Mouse (Mus musculus) 3134 (cell line): ENCODE measurements at regions not wholly inside any gene's neighbourhood (a gene's known extent, or its start where the extent isn't known, plus 50 kb on each side); places are given as distances from the start of the nearest gene placed in this dataset.

ENCODE experiments used
- DNase-seq: peaks from one replicate; pipeline ENCODE4 v3.0.0-alpha.2; 2011; ENCODE audit warnings: low spot score; ENCODE audit not compliant: insufficient read length; ENCODE audit errors: extremely low read depth

DNA sequence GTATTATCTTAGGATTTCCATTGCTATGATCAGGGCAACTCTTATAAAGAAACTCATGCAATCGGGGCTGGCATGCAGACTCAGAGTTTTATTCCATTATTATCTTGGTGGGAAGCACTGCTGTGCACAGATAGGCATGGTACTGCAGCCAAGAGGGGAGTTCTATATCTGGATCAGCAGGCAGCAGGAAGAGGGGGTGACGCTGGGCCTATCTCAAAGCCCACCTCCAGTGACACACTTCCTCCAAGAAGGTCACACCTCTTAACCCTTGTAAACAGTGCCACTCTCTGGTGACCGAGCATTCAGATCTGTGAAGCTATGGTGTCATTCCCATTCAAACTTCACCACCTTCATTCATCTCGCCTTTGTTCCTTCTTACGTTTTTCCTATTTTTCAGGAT, 381.8 kb upstream of the Prickle1 start:
- no peak for DNase-seq

DNA sequence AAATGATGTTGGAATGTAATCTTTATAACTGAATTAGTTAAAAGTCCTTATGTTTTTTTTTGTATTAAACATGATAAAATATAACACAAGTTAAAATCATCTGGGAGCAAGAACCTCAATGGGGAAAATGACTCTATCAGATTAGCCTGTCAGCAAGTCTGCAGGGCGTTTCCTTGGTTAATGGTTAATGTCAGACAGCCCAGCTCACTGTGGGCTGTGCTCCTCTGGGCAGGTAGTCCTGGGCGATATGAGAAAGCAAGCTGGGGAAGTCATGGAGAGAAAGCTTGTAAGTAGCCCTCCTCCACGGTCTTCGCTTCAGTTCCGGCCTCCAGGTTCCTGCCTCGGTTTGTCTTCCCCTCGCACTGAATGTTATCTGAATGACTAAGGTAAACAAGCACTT, 379.0 kb upstream of the Prickle1 start:
- DNase-seq: no peak

DNA sequence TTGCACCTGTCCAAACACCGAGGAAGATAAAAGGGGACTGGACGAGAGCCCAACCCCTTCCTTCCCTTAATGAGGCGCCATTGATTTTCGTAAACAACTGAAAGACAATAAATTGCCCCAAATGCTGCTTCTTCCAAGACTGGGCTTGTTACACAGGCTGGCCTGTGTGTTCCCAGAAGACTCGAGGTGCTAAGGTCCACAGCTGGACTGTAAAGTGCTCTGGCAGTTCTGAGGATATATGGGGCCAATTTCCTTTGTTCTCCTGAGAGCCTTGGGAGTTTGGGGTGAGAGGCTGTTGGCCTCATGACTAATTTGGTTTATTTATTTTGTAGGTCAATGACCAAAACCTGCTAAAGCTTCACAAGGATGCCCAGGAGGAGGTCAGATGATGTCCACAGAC, 377.3 kb upstream of the Prickle1 start:
- no peak for DNase-seq

DNA sequence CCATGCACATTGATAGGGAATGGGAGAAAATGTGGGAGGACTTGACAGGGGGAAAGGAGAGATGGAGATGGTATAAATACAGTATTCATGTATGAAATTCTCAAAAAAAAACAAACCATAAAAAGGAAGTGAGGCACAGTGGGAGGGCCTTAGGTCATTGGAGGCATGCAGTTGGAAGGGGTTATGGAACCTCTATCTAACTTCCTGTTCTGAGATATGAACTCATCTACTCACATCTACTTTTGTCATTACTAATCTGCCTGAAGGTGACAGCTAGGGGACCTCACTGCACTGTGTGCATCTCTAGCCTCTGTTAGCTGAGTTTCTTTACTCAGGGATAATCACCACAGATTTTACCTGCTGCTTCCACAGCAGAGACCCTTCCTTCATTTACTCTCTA, 366.3 kb upstream of the Prickle1 start:
- no peak for DNase-seq

DNA sequence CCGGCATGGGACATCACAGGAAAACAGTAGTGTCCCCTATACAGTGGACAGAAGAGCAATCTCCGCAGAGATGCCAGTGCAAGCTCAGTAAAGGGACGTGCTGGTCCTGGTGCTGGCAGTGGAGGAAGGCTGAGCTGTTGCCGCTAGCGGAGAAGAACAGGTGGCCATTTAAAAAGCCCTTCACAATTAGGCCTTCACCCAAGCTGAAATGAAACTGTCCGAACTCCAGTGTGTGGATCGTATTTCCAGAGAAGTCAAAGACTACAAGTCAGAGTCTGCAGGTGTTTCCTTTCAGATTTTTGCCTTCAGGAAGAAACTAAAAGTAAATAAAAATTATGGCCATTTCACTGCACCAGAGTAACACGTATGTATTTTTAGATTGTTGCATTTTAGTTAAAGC, 364.2 kb upstream of the Prickle1 start:
- no peak for DNase-seq

DNA sequence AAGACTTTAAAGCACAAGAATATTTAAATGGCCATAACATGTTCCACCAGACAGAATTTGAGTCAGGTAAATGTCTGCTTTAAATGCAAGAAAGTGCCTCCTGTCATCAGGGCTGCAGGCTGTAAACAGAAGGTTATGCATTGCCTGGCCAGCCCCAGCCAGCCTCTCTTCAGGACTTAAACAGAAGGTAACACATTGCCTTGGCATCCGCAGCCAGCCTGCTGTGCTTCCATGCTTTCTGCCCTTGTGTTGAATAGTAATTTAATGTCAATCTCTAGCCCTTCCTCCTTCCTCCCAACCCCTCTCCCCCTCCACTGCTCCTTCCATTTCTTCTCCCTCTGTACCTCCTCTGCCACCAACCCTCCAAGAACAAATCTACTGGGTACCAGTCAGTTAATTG, 362.4 kb upstream of the Prickle1 start:
- no peak for DNase-seq

DNA sequence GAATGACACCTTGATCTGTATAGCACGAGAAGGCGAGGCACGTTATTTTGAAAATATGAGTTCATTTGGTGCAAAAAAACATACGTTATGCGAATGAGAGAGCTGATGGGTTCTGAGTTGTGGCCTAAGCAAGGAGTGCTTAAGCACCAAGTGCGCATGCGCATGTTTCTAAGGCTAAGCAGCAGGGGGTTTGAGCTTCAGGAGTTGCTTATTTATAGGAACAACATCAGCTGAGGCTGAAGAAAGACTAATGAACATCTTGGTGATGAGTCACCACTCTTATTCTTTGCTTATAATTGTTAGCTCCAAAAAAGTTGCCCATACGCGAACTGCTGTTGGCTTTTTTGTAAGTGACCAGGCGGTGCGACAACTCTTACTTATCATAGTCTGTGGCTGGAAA, 361.1 kb upstream of the Prickle1 start:
- no peak for DNase-seq

DNA sequence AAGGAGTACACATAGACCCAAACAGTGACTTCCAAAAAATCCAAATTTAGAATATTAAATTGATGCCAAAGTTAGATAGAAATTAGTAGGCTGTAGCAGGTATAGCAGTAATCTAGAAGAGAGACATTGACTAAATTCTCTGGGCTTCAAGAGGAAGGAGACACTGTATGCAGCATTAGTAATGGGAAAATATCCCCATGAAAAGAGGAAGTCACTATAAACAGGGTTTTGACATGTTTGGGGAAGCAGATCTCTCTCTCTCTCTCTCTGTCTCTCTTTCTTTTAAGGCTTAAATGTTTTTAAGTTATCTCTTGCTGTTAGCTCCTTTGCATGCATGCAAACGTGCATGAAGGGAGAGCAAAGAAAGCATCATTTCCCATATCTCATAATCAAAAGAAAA, 357.9 kb upstream of the Prickle1 start:
- DNase-seq: no peak

DNA sequence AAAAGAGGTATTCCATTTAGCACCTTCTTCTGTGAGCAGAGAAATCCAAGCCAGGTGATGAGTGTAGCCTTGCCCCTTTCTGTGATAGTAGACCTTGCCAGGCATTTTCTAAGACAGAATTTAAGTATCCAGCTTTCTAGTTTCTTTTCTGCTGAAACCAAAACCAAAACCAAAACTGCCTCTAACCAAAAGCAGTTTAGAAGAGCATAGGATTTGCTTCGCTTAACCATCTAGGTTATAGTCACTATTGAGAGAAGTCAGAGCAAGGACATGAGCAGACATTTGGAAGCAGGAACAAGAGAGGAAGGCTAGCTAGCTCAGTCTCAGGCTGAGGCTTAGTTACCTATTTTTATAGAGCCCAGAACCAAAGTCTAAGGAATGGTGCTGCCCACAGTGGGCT, 354.8 kb upstream of the Prickle1 start:
- no peak for DNase-seq

DNA sequence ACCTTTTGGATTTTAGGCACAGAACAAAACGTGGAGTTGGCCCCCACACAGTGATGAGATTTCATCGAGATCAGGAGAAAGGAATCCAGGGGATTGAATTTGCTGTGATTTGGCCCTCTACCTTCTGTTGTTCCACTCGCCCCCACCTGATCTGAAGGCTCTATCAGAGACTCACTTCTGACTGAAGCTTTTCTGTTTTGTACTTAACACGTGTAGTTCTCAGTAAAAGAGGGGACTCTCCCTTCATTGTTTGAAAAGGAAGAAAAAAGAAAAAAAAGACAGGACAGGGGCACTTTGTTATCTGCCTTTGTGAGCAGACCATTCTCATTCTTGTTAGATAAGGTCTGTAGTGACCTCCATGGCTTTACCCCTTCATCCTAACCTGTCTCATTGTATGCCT, 353.2 kb upstream of the Prickle1 start:
- no peak for DNase-seq

DNA sequence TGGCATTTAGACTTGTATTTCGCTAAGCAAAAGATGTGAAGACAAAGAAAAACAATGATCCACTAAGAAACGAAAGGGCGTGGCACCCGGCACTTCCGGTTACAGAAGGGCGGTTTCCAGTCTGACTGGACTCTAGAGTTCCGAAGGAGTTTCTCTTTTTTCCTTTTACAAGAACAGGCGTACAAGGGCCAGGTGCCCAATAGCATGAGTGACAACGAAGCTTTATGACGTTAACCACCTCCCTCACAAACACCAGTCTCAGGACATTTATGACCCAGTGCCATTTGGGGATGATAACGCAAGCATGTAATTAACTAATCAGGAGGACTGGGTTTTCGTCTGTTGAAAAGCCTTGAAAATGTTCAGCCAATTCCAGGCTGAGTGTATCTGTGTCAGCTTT, 347.9 kb upstream of the Prickle1 start:
- DNase-seq: no peak

DNA sequence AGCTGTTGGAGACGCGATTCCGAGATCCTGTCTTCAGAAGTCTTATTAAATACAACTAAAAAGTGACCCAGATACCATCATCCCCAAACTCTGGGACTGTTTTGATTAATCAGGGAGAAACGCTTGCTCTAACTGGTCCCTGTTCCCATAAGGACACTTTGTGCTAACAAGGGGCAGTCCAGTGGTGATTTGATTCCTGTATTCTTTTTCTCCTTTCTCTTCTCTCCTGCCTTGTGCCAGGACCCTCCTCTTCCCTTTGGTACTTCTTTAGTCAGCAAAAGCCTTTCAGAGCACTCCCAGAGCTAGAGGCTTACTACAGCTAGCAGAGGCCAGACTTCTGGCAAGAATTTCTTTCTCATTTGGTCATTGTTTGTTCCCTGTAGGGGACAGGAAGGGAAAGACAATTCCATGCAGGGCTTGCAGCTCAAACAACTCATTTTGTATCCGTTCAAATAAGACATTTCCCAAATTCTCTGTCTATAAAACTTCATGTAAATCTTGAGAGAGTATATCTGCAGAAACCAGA, 337.3 kb upstream of the Prickle1 start:
- no peak for DNase-seq

DNA sequence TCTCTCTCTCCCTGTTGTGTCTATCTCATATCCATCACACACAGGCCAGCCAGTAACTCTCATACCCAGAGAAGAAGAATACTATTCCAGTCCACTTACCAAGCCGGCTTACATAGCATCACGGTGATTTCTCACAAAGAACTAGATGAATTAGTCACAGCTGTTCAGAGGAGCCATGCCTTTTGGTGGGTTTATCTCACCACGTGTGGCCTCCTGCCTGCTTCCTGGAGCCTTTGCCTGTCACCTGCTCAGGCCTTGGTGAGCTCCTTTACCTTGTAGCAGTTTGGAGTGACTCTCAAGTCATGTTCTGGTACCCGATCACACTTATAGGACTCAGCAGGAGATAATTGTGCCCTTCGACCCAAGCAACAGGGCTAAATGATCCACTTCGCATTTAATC, 331.2 kb upstream of the Prickle1 start:
- DNase-seq: no peak

DNA sequence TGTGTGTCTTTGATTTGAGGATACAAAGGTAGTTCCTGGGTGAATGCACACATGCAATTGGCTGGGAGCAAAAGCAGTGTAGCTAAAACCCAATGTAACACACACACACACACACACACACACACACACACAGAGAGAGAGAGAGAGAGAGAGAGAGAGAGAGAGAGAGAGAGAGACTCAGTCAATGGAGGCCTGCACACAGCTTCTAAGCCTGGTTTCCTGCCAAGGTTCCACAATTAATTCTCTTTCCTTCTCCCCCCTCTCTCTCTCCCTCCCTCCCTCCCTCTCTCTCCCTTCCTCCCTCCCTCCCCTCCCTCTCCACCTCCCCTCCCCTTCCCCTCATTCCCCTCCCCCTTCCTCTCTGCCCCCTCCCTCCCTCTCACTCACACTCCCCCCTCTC, 330.6 kb upstream of the Prickle1 start:
- DNase-seq: no peak

DNA sequence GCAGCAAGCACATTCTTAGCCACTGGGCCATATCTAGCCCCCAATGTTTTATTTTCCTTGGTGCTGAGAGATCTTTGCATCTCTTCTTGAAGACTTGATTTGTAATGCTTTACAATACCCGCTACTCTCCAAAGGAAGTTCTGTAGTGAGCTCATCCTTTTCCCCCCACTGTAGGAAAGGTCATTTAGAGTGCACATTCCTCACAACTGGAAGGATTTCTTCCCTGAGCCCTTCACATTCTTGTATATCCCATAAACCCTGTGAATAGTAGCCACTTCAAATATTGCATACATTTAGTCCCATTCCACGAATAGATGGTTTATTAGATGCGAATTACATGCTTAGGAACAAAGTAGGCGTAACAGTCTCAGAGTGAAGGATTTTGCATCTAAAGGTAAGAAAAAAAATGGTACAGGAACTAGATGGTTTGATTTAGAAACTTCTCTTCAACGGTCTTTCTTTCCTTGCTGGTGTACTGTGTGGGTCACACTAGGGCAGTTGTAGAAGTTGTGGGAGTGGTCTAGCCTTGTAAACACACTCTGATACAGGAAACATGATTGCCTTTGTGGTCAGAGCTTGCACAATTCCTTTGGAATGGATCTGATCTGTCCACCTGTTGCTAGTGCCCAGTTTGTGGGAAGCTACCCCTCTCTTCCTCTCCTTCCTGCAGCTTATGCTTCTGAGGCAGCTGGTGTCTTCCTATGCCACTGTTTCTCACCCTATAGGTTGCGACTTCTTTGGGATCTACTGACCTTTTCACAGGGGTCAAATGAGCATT, 326.0 kb upstream of the Prickle1 start:
- DNase-seq: no peak

DNA sequence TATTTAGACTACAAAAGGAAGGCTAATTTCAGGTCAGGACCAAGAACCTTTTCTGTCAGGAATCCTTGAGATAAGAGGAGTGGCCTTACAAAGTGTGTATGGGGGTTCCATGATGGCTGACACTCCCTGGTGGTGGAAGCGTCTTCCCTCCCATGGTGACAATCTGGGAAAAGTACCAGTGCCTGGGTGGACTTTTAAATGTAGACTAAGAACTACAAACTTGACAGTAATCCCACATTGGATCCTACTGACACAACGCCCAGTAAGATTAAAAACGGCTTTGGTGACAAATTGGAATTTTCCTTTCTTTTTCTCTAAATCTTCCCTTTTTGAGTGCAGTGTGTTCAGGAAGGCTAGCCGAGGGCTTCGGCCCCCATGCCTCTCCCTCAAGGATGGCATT, 325.3 kb upstream of the Prickle1 start:
- no peak for DNase-seq

DNA sequence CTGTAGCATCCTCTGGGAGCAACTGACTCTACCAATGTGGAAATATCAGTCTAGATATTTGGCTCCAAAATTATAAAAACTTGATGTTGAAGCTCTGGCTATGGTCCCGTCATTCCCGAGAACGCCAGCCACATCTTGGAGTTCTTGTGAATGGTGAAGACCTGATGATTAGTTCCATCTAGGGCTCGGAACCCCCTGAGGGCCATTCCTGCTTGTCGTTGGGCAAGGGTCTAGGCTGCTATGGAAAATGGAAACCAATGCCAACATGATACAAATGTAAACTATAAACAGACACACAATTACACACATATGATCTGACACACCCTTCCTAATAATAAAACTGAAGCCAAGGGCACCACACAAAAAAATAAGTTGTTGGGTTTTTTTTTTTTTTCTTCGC, 323.9 kb upstream of the Prickle1 start:
- DNase-seq: no peak

DNA sequence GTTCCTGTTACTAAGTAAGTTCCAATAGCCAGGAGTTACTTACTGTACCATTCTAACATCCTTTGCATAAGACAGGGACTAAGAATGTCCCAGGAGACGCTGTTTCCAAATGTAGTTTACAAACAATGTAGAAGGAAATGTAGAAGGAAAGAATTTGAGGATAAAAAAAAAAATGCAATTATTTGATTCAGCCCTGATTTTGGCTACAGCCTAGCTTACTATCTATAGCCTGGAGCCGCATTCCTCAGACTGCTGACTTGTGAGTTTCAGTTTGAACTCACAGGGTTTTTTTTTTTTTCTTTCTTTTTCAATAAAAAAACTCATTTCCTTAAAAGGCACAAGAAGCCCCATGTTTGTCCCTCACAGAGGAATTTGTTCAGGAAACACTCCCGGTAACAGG, 321.2 kb upstream of the Prickle1 start:
- no peak for DNase-seq

DNA sequence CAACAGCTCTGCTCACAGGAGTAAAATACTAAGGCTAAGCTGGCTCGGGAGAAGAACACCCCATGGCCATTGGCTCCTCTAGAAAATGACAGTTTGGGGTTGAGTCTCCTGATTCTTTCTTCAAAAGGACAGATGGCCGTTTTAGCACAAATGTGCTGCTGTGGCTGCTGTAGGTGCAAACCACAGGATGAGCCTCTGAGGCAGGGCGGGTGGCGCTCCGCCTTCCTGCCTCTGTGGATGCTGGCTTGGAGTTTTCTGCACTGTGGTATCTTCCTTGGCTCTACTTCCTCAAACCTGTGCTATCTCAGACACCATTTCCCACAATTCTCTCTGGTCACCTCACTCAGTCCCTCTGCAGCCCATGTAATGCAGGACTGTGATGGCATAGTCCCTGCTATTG, 317.8 kb upstream of the Prickle1 start:
- no peak for DNase-seq

DNA sequence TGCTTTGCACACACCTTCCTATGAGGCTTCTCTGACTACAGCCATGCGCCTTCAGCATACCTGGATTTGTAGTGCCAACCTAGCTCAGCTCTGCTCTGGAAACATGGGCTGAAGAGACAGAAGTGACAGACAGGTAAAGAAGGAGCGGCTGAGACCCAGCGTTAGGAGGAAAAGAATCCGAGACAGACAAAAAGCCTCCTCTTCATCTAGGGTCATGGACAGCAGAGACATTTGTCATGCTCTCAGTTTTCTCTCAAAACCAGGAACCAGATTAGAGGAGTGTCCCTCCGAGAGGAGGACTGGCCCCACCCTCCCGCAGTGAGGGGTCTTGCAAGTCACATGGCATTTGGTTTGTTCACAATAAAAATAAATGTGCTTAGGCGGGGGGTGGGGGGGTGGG, 317.4 kb upstream of the Prickle1 start:
- no peak for DNase-seq

DNA sequence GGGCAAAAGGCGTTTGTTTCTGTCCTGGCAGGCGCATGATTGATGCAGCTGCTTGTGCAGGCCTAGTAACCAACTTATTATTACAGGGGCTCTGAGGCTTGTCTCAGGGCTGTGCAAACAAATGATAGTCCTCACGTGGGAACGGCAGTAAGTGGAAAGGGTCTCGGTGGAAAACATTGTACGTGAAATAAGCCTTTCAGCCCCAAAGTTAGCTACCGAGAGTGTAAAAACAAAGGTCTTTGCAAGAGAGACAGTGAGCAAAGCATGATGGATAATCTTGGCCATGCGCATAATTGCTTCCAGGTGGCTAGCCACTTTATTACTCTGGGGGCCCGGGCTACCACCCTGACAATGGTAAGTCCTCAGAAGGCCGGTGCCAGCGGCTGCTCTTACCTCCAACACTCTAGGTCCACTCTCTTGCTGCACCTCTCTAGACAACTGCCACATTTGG, 315.3 kb upstream of the Prickle1 start:
- no peak for DNase-seq

DNA sequence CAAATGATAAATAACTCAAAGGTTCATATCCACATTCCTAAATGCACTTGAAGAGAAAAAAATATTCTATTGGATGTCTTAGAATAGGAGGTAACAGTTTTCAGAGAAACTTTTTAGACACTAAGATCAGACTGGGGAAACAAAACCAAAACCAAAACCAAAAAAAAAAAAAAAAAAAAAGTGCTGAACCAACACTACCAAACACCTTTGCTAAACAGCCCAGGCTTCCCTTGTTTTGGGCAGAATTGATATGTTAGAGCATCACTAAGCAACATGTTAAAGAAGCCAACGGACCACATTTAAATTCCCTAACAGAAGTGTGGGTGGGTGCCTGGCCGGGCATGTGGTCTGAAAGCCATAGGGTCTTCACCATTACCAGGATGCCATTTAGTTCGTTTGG, 314.5 kb upstream of the Prickle1 start:
- no peak for DNase-seq
